Mouse (Mus musculus): Measurements from ENCODE around the gene Tbc1d23. TPM values are rescaled to one million over a fixed set of nuclear protein-coding genes. Genes with fewer than 3 reads are reported as not detected.

The Tbc1d23 gene
- polyA plus RNA-seq, 1 experiment = 18.5 TPM

DNA sequence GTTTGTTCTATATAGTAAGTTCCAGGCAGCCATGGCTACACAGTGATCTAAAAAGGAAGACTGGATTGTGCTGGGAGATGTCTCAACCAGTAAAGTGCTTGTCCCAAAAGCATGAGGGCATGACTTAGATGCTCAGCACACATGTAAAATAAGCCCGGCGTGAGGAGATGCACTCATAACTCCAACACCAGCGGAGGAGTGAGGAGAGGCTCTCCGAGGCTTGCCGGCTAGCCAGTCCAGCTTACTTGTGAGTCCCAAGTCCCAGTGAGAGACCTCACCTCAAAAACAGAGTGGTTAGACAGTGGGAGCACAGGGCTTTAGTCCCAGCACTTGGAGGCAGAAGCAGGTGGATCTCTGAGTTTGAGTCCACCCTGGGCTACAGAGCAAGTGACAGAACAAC lies 66.1 kb downstream of the Tbc1d23 start:
- DNase-seq (ENCODE audit: low read depth) = no peak

DNA sequence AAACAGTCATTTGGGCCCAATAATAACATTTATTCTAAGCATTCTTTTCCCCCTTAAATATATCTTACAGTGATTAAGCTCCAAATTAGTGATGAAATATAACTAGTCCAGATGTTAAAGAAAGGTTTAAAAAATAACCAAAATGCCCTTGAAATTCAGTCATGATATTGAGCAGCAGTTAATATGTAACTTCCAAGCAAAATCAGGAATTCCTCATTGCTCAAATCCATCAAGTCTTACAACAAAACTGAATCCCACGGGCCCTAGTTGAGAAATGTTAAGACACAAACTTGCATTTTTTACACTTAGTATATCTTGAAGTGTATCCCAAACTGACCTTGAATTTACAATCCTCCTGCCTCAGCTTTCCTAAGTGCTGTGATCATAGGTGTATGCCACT lies 67.6 kb downstream of the Tbc1d23 start:
- DNase-seq (ENCODE audit: low read depth) = no peak

DNA sequence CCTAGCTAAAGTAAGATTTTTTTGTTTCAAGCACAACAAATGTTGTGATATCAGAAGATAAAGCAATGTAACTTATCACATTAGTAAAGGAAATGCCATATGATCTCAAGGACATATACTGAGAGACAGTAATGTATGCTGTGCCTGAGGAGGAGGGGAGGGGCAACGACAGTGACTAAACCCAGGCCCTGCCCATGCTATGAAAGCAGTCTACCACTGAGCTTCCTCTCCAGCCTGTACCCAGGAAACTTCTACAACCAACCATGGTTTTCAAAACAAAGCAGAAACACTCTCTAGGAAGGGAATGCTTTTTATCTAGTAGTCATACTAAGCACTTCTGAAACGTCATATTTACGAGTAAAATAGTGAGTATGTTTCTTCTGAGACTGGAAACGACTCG lies 68.5 kb downstream of the Tbc1d23 start:
- no peak for DNase-seq (ENCODE audit: low read depth)

DNA sequence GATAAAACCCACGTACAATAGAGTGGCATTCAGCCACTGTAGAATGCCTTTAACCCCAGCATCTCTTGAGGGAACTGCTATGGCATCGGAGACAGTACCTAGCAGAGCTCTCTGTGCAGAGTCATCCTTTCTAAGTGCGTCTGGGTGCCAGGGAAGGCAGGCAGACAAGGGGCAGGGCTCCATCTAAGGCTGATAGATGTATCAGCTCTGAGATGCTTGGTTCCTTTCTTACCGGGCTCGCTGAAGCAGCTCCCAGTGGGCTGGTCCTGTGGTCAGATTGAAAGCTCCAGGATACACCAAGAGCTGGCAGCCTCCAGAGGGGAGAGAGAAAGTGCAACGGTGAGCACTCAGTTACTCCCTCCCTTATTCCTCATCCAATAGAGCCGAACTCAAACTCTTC lies 71.5 kb downstream of the Tbc1d23 start:
- DNase-seq (ENCODE audit: low read depth) = no peak

DNA sequence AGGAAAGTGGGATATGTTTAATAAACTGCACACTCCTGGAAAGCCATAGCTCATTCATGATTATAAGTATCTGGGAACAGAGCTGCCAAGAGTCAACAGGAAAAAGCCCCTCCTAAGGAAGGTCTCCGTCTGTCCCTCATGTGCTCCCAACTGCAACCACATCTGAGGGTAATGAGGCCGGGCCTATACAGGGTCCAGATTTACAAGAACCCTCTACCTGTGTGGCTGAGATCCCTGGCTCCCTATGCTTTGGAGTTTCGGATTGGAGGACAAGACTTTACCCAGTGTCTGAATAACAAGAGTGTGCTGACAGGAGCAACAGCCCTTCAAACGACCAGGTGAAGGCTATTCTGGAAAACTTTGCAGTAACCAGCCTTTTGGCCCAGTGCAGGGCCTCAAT lies 73.6 kb downstream of the Tbc1d23 start:
- no peak for DNase-seq (ENCODE audit: low read depth)

DNA sequence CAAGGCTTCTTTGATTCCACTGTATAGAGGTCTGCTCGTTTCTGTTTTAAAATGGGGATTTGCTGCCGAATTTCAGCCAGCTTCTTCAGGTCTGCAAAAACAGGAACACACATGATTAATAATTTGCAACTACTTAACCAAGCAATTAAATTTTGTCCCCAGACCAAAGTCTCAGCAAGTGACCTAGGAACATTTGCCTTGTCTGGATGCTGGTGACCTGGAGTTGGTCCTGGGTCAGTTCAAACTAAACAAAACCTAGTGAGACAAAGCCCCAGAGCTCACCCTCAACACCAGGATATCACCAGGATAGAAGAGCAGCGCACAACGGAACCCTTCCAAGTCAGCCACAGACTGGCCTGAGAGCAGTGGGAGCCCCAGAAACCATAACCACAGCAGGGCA lies 74.2 kb downstream of the Tbc1d23 start:
- DNase-seq (ENCODE audit: low read depth) = no peak

DNA sequence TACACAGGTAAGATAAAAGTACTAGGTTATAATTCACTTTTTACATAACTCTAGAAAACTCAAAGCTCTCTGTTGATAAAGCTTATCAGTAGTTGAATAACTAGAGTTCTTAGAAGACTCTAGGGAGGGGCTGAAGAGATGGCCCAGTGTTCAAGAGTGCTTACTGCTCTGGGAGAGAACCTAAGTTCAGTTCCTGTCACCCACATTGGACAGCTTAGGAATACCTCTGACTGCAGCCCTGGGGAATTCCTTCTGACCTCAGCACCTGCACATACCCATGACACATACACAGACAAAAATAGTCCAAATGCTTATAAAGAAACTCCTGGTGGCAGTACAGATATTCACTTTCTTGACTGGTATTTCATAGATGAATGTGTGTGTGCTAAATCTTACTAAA lies 75.4 kb downstream of the Tbc1d23 start:
- no peak for DNase-seq (ENCODE audit: low read depth)

DNA sequence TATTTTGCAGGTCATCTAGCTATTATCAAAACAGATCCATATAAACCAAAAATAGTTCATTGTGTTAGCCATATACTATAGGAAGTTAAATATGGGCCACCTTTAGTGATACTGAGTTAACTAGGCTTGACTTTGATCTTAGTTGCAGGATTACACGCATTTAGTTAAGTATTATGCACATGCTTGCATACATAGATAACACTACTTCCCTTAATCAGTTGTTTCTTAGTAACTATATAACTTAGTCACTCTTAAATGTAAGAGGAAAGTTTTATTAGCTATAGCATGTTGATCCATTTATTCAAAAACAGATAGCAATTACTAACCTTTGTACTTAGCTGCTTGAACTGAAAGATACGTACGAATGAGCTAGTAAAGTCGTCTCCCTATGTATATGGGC lies 79.9 kb downstream of the Tbc1d23 start:
- DNase-seq (ENCODE audit: low read depth) = no peak

DNA sequence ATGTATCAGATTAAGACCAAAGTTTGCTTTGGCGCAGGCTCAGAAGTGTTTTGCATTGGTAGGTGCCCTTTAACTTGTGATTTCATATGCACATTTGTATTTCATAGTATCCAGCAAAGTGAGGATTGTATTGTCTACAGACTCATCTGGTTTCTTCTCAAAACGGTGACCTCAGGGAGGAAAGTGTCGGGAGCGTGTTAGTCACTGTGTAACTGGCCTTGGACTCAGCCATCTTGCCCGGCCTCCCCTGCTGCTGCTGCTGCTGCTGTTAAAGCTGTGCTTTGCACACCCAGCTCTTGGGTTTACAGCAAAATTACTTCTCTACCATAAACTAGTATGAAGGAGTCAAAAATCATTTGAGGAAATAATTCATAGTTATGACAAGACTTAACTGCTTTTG lies 86.6 kb downstream of the Tbc1d23 start:
- DNase-seq (ENCODE audit: low read depth) = no peak

DNA sequence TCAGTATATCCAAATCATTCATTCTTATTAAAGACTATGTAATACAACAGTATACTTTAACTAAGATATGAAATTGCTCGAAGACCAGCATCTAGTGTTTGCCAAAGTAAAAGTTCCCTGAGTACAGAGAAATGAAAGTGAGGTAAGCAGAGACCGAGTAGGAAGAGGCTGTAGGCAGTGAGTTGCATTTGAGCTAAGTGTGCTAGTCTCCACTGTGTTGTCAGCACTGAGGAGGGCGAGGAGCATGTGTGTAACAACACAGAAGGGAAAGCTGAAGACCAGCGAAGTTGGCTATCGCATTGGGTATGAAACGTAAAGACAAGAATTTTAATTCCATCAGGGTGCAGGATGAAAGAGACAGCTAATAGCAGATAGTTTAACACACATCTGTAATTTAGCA lies 97.7 kb downstream of the Tbc1d23 start:
- DNase-seq (ENCODE audit: low read depth) = no peak

DNA sequence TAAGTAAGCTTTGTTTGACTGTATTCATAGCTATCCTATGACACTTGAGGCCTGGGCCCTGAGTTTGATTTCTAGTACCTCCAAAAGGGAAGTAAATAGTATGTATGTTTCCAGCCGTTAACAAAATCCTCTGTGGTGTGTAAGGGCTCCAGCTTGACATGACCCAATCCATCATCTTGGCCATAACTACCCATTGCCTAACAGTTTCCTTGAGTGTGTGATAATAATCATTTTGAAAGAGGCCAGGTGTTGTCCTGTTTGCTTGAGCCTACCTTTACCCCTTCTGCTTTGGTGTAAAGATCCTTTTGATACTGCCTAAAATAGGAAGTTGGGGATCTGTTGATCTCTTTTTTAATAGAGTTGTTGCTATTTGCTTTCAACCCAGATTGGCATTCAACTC lies 99.0 kb downstream of the Tbc1d23 start:
- no peak for DNase-seq (ENCODE audit: low read depth)

DNA sequence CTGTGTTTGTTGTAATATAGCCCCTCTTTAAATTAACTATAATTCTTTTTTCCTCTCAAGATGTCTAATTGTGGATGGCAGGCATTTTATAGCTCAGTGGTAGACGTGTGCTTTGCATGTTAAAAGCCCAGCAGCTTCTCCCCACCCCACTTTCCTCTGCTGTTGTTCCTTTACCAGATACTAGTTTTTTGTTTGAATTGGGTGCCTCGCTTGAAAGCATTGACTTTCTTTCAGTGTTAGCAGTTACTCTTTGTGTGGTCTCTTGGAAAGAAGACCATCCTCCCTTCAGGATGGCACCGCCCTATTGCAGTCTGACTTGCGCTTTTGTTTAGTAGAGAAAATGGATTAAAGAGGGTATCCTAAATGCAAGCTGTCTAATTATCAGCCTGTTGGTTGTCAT lies 99.8 kb downstream of the Tbc1d23 start:
- DNase-seq (ENCODE audit: low read depth) = no peak

DNA sequence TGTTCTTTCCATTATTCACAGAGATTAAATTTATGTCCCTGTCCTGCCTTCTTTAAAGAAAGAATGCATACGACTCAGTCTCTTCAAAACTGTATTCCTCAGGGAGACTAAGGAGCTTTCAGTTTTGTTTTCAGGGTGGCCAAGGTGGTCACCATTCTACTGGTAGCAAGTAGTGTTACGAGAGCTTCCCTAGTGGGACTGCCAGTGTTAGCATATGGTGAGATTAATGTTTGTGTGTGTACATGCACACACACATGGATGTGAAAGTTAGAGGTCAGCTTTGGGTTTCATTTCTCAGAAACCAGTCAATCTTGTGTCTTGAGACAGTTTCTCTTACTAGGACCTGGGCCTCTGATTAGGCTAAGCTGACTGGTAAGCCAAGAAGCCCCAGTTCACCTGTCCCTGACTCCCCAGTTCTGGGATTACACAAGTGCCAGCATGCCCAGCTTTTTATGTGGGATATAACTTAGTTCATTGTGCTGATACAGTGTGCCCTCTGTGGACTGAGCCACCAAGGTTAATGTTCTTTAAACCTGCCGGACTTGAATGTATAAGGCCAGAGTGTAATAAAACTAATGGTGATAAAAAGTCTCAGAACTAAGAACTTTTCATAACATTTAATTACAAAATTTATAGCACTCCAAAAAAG lies 100.4 kb downstream of the Tbc1d23 start:
- DNase-seq (ENCODE audit: low read depth) = no peak

DNA sequence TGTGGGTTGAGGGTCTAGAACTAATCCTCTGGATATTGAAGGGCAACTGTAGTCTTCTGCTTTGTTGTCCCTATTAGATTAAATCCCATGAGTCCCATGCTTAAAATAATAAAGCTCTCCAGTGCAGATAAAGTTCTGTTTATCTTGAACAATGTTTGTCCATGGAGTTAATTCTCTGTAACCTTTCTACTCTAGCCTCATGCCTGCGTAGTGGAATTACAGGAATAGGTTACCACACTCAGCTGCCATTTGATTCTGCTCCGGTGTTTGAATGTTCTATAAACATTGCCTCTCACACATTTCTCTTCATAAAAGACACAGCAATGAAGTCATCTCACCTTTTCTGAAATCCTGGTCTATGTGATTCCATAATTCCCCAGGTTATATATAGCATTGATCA lies 103.5 kb downstream of the Tbc1d23 start:
- no peak for DNase-seq (ENCODE audit: low read depth)

DNA sequence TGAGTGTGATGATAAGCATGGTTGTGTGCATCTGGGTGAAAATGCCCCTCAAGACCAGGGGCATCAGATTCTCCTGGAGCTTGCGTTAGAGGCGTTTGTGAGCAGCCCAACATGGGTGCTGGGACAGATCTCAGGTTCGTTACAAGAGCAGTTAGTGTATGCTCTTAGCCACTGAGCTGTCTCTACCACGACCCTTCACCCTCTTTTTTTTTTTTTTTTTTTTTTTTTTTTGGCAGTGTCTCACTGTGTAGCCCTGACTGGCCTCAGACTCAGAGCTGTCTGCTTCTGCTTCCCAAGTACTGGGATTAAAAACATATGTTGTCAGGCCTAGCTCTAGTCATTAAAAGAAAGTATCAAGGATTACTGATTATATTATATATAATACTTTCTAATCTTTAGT lies 105.0 kb downstream of the Tbc1d23 start:
- DNase-seq (ENCODE audit: low read depth) = no peak

DNA sequence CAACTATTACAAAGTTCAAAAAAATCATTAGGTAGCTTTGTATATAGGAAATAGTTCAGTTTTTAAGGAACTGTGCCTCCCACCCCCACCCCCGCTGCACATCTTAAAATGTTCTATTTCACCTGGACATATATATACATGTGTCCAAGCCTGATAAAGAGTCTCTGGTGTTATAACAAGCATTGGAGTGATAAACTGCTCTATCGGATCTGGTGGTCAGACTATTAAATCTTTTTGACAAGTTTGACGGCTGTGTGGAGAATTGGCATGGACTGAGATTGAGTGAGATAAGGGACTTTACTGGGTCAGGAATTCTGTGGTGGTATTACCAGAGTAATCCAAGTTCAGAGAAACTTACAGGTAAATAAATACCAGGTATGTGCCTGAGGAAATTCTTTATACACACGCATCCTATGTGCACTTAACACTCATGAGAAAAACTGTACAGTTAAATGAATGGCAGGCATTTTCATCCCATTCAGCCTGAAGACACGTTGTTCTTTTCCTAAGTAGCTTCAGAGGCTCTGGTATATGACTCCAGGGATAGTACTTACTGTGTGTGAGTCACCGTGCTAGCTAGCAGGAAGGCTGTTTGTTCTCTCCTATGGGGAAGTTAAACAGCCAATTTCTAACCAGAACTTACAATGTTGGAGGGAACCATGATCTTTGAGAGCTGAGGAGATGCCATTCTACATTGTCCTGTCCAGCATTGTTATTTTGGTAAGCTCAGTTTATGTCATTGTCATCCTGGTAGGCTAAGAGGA lies 108.4 kb downstream of the Tbc1d23 start:
- DNase-seq (ENCODE audit: low read depth) = no peak

DNA sequence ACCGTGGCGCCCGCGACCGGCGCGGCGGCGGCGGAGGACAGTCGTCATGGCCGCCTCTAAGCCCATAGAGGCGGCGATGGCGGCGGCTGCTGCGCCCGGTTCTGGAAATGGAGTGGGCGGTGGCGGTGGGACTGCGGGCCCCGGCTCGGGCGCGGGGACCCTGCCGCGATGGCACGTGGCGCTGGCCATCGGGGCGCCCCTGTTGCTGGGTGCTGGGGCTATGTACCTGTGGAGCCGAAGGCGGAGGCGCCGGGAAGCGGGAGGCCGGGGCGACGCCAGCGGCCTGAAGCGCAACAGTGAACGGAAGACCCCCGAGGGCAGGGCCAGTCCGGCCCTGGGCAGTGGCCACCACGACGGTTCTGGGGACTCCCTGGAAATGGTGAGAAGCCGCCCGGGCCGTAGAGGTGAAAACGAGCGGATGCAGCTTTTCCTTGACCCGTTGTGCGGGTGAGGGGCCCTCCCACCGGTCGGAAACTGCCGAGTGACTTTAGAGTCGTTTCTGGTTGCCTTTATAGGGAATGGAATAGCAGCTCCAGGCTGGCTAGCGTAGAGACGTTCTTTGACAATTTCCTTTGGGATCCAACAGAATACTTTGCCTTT lies 109.4 kb downstream of the Tbc1d23 start:
- DNase-seq (ENCODE audit: low read depth) = no peak

DNA sequence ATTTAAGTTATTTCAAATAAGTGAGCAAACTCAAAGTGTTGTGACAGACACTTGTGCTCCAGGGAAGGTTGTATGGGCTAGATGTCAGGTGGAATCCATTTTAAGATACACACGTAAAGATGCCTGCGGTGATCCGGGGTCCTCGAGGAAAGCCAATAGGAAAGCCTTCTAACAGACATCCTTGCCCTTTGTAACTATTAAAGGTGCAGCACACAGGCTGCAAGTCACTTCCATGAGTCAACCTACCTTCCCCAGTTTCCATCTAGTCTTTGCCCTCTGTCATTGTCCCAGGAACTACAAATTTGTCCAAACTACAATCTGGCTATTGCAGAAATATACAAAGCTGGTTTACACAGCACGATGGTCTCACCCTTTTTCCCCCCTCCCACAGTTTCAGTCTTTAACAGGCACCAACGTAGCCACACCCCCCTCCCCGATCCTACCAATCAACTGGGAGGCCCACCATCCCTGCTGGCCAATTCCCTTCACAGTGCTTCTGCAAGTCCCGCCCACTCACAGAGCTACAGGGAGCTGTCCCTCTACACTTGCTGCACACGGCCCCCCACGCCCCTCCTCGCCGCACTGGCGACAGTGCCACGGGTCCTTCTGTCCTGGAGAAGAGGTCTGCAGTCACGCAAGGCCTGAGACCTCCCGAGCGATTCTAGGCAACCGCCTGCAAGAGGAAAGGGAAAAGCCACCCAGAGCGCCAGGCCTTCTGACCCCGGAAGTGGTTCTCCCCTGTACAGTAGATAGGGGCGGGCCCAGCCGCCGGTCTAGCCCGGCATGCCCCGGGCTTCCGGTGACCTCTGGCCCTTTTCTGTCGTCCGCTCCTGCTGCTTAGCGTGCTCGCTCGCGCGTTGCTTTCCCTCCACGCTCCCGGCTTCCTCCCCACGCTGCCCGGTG lies 110.1 kb downstream of the Tbc1d23 start, which contains the start of gene Tomm70a:
Gene Tomm70a, plus strand, starts transcription at position 791 of the 903 bp plus-strand sequence.
- DNase-seq (ENCODE audit: low read depth) = peak; percentile 70
